Mouse (Mus musculus): ENCODE data around the gene Rtl10.

Rtl10 gene

GRCm38 (mm10) chr16:18543151-18543829 lies 44.6 kb downstream of the Rtl10 start:
- CTCF ChIA-PET: interaction anchor here (0.6 kb wide), 1 partner anchor 27 kb away, joined by 9 read pairs; no protein-coding TSS in a partner anchor

GRCm38 (mm10) chr16:18547891-18548290 lies 49.2 kb downstream of the Rtl10 start:
- CTCF ChIA-PET: no interaction called here
